Mouse (Mus musculus): Measurements from ENCODE around the gene Pate2. TPM values are rescaled to one million over a fixed set of nuclear protein-coding genes. Genes with fewer than 3 reads are reported as not detected.

Gene Pate2
- total and polyA plus RNA-seq, 3 experiments = 0.09 to 0.28 TPM; not detected in 1

Other genes with a start within 250 kb of the Pate2 start
- gene Cdon, start 149.2 kb upstream of the Pate2 start, total RNA-seq (2021) = 10 to 100 TPM; 11.8 to 19.4 TPM
- 1.8 and 1.9 TPM in 2 replicates for gene Cdon, start 149.2 kb upstream of the Pate2 start, polyA plus RNA-seq (2012; rRNA removed)
- gene Gm1113, start 52.0 kb upstream of the Pate2 start, total RNA-seq (2021) = not detected
- not detected in 2 replicates for gene Gm1113, start 52.0 kb upstream of the Pate2 start, polyA plus RNA-seq (2012; rRNA removed)
- 1 to 10 TPM in 1 of 2 experiments, under 1 TPM in 1; 0.63 to 1.1 TPM for gene Ddx25, start 11.8 kb upstream of the Pate2 start, total RNA-seq (2021)
- gene Ddx25, start 11.8 kb upstream of the Pate2 start, polyA plus RNA-seq (2012; rRNA removed) = 0.17 and 0.19 TPM in 2 replicates
- 10 to 100 TPM; 12.3 to 12.5 TPM for gene Pus3, start 11.7 kb upstream of the Pate2 start, total RNA-seq (2021)
- gene Pus3, start 11.7 kb upstream of the Pate2 start, polyA plus RNA-seq (2012; rRNA removed) = 0.21 and 0.33 TPM in 2 replicates
- gene Hyls1, start 114 bp downstream of the Pate2 start, total RNA-seq (2021) = 1 to 10 TPM; 3.6 to 3.9 TPM
- 0.53 and 0.66 TPM in 2 replicates for gene Hyls1, start 114 bp downstream of the Pate2 start, polyA plus RNA-seq (2012; rRNA removed)
- gene Pate4, start 41.7 kb downstream of the Pate2 start, total RNA-seq (2021) = not detected
- gene Pate4, start 41.7 kb downstream of the Pate2 start, polyA plus RNA-seq (2012; rRNA removed) = not detected in 2 replicates
- gene Pate3, start 77.9 kb downstream of the Pate2 start, total RNA-seq (2021) = not detected
- not detected in 2 replicates for gene Pate3, start 77.9 kb downstream of the Pate2 start, polyA plus RNA-seq (2012; rRNA removed)
- gene Pate1, start 117.1 kb downstream of the Pate2 start, total RNA-seq (2021) = not detected
- not detected in 2 replicates for gene Pate1, start 117.1 kb downstream of the Pate2 start, polyA plus RNA-seq (2012; rRNA removed)
- not detected for gene Gm17677, start 170.8 kb downstream of the Pate2 start, total RNA-seq (2021)
- gene Gm17677, start 170.8 kb downstream of the Pate2 start, polyA plus RNA-seq (2012; rRNA removed) = not detected in 2 replicates
- not detected for gene Gm17727, start 207.8 kb downstream of the Pate2 start, total RNA-seq (2021)
- gene Gm17727, start 207.8 kb downstream of the Pate2 start, polyA plus RNA-seq (2012; rRNA removed) = not detected in 2 replicates
- not detected for gene Gm27235, start 219.8 kb downstream of the Pate2 start, total RNA-seq (2021)
- not detected in 2 replicates for gene Gm27235, start 219.8 kb downstream of the Pate2 start, polyA plus RNA-seq (2012; rRNA removed)
- gene D730048I06Rik, start 219.8 kb downstream of the Pate2 start, total RNA-seq (2021) = not detected
- not detected in 2 replicates for gene D730048I06Rik, start 219.8 kb downstream of the Pate2 start, polyA plus RNA-seq (2012; rRNA removed)